Mouse (Mus musculus): Measurements from ENCODE around the gene Prrt1.

Gene Prrt1

DNA sequence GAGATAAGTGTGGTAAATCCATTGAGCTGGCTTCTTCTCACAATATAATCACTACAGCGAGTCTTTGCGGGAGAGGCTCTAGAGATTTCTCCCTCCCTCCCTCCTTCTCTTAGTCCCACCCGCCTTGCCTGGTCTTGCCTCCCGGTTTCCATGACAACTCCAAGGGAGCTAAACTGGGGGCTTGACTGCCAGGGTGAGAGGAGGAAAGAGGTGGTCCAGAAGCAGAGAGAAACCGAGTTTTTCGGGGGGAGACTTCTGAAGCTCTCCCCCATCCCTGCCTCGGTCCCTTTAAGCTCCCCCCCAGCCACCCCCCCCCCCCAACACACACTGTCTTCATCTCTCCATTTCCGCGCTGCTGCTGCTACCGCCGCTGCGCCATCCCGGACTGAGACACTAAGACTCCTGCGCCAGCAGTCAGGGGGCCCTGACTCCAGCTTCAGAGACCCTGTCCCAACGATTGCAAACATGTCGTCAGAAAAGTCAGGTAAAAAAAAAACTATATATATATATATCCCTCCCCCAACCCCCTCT, at the start of gene Prrt1:
Gene Prrt1 (plus strand): TSS at position 313 of the 531 bp plus-strand sequence.
- peak; percentile 72 for DNase-seq

DNA sequence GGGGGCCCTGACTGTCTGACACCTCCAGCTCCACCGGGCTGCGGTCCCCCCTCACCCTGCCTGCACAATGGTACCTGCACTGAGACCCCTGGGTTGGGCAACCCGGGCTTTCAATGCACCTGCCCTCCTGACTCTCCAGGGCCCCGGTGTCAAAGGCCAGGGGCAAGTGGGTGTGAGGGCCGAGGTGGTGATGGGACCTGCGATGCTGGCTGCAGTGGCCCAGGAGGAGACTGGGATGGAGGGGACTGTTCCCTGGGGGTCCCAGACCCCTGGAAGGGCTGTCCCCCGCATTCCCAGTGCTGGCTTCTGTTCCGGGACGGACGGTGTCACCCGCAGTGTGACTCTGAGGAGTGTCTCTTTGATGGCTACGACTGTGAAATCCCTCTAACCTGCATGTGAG, 46.8 kb upstream of the Prrt1 start:
- no peak for DNase-seq

DNA sequence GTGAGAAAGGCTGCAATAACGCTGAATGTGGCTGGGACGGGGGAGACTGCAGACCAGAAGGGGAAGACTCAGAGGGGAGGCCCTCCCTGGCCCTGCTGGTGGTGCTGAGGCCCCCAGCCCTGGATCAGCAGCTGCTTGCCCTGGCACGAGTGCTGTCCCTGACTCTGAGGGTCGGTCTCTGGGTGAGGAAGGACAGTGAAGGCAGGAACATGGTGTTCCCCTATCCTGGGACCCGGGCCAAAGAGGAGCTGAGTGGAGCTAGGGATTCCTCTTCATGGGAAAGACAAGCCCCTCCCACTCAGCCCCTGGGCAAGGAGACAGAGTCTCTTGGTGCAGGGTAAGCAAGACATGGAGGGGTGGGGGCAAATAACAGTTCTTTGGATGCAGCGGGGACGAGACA, 45.9 kb upstream of the Prrt1 start:
- no peak for DNase-seq

DNA sequence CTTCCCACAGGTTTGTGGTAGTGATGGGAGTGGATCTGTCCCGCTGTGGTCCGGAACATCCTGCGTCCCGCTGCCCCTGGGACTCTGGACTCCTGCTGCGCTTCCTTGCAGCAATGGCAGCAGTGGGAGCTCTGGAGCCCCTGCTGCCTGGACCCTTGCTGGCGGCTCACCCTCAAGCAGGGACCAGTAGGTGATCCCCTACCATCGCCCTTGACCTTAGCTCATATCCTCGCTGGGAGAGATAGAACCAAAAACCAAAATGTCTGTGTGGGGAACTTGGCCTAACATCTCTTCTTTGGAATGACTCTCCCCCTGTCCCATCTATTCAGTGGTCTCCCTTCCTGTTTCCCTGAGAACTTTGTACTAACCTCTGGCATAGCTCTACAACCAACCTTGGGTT, 45.5 kb upstream of the Prrt1 start:
- no peak for DNase-seq

DNA sequence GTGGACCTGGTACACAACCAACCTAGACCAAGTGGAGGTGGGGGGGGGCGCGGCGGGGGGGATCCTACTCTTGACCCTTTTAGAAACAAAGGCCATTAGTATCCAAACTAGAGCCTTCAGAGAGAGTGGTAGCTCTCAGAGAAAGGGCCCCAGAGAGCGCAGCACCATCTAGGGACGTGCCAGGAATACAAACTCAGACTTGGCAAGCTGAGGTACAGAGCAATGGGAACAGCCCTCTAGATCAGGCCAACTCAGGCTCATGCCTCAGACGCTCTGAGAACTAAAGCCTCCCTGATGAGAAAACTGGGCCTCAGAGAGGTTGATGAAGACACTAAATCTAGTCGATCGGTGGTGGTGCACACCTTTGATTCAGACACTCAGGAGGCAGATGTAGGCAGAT, 44.2 kb upstream of the Prrt1 start:
- DNase-seq = no peak

DNA sequence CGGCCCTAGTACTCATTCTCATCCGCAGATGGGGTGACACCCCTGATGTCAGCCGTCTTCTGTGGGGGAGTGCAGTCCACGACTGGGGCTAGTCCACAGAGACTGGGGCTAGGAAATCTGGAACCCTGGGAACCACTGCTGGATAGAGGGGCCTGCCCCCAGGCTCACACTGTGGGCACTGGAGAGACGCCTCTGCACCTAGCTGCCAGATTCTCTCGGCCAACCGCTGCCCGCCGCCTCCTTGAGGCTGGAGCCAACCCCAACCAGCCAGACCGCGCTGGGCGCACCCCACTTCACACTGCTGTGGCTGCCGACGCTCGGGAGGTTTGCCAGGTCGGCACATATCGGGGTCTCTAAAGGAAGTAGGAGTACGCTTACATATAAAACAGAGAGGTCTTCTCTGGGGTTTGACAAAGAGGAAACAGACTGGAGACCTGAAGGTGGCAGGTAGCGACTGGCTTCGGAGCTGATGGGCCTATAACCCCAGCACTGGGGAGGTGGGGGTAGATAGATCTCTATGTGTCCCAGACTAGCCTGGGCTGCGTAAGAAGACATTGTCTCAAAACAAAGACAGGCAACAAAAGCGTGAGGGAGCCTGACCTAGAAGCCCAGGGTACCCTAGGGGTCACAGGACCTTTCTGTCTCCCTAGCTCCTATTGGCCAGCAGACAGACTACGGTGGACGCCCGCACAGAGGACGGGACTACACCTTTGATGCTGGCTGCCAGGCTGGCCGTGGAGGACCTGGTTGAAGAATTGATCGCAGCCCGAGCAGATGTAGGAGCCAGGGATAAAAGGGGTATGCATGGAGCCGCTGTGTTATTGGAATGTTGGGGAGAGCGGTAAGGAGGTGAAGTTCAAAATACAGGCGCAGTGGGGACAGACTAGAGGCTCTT, 43.2 kb upstream of the Prrt1 start:
- DNase-seq = no peak

DNA sequence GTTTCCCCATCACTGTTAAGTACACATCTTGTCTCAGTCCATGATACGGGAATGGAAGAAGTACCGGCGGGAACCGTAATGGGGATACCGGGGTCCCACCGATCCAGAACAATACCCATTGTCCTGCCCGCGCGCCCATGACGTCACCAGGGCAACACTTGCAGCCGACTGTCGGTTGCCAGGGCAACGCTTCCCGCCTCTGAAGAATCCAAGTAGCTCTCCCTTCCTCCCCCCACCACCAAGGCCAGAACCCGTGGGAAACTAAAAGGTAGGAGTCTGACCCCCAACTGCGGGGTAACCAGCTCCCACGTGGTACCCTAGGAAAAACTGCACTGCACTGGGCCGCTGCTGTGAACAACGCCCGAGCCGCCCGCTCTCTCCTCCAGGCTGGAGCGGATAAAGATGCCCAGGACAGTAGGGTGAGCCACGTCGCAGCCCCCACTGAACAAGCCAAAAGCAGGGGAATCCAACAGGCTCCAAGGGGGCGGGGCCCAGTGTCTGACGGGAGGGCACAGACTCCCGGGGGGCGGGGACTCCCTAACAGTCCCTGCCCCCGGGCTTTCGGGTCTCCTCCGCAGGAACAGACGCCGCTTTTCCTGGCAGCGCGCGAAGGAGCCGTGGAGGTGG, 42.4 kb upstream of the Prrt1 start:
- peak; percentile 95 for DNase-seq

DNA sequence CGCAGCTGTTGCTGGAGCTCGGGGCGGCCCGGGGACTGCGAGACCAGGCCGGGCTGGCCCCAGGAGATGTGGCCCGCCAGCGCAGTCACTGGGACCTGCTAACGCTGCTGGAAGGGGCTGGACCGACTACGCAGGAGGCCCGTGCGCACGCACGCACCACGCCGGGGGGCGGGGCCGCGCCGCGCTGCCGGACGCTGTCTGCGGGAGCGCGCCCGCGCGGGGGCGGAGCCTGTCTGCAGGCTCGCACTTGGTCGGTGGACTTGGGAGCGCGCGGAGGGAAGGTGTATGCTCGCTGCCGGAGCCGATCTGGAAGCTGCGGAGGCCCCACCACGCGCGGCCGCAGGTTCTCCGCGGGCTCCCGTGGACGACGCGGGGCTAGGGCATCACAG, 41.9 kb upstream of the Prrt1 start:
- DNase-seq = peak; percentile 99

DNA sequence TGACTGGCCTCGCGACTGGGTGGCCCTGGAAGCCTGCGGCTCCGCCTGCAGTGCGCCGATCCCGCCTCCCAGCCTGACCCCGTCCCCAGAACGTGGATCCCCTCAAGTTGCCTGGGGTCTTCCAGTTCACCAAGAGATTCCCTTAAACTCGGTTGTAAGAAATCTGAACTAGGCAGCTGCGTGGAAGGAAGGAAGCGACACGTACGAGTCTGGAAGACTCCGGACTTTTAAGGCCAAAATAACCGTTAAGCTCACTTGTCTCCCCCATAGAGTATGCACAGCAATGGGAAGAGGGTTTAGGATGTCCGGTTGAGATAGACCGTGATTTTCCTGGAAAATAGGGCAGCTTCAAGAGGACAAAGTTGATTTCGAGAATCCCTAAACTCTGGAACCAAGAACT, 41.5 kb upstream of the Prrt1 start:
- no peak for DNase-seq

DNA sequence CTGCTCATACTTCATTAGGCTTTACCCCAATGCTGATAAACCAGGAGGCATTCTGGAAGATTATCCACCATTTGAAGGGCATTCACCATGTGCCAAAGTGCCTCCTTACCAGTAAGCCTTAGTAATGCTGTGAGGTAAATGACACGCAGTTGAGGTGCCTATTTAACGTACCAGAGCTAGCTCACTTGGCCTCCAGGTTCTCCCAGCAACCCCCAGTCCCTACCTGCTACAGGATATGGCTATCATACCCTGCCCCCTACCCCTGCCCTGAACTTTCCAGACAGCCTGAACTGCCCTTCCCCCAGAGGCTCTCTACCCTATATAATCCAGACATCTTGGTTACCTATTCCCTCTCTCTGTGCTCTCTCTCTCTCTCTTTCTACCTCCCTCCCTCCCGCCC, 40.6 kb upstream of the Prrt1 start:
- DNase-seq = no peak

DNA sequence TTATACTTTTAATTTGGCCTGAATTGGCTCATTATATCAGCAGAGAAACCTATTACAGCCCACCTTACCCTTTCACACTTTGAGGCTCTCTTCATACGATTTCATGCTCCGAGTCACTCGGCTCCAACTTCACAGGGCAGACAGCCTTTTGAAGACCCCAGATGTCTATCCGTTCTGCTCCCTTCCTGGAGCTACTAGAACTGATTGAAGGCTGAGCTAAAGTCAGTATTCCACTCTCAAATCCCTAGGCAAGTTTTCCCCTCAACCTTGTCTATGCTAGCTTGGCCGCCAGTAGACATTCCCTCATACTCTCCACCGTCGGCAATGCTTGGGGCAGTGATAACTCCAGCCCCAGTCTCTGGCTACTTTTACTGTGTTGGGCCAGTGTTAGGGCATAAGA, 40.1 kb upstream of the Prrt1 start:
- DNase-seq = no peak

DNA sequence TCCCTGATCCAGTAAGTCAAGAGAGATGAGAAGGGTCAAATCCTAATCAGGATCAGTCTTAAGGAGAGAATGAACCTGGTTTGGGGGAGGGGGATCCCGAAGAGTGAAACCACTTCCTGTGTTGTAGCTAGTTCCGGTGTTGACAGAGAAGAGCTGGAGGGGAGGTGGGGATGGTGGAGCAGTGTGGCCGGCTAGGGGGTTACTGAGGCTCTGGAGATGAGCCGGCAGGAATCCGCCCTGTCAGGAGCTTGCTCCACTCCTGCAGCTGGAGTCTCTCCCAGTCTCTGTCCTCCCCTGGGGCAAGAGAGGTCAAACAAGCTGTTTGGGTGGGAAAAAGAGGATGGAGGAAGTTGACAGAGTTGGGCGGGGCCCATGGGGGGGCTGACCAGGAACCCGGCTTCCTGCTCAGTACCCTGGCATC, 39.6 kb upstream of the Prrt1 start, which contains the start of gene Gpsm3:
Gene Gpsm3 (plus strand): TSS at position 126 of the 421 bp plus-strand sequence.
- DNase-seq = peak; percentile 78

DNA sequence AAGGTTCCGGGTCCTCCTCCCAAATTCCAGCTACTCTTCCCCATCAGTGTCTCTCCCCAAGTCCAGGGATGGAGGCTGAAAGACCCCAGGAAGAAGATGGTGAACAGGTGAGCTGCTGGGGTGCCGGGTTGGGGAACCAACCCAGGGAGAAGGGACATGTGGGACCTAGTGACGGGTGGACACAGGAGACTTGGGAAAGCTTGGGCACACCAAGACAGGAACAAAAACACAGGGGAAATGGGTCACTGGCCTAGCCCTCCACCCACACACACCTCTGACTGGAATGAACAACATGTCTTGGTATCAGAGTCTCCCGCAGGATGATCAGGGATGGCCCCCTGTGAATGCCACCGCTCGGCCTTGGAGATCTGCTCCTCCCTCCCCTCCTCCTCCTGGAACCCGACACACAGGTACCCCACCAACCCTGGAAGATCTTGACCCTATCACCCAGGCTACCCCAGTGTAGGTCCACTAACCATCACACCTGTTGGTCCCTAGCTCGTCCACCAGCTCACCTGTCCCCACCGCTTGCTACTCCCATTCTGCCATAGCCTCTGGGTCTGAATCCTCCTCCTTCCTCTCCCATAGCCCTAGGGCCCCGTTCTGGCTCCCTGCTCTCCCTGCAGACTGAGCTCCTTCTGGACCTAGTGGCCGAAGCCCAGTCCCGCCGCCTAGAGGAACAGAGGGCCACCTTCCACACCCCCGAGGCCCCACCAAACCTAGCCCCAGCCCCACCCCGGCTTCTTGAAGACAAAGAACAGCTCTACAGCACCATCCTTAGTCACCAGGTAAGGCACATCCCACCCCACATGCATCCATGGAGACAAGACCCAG, 39.0 kb upstream of the Prrt1 start:
- peak; percentile 63 for DNase-seq

DNA sequence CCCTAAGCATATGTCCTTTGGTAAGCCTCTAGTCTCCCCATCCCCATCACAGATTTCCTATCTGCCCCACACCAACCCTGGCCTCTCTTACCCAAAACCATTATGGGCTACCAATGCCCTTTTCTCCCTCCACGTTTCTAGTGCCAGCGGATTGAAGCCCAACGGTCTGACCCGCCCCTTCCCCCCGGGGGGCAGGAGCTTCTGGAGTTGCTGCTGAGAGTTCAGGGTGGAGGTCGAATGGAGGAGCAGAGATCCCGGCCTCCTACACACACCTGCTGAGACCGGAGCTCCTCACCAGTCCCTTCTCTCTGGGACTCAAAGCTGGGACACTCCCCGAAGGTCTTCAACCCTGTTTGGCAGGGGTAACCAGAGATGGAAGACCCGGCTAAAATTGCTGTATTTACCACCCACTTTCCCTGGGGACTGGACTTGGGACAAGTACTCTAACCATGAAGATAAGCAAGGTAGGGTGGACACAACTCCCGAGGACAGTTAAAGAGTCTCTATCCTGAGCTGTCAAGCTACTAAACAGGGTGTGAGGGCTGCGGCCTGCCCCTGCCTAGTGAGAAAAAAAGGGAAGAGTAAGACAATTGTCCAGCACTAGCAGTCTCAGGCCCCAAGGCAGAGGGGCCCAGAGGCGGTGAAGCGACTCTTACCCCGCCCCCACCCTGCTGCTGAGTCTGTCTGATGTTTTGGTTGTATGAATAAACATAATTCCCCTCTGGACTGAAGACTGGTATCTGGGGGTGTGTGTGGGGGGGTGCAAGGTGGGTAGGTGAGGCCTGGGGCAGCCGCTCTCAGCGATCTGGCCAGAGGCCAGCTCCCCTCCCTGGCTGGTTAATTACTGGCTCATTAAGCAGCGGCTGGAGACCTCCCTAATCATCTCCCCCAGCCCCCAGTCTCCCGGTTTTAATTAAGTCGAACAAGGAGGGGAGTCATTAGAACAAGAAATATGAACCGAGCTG, 38.0 kb upstream of the Prrt1 start, which contains the start of gene Pbx2:
Gene Pbx2 (plus strand): TSS at position 238 of the 965 bp plus-strand sequence.
- DNase-seq = peak; percentile 64

DNA sequence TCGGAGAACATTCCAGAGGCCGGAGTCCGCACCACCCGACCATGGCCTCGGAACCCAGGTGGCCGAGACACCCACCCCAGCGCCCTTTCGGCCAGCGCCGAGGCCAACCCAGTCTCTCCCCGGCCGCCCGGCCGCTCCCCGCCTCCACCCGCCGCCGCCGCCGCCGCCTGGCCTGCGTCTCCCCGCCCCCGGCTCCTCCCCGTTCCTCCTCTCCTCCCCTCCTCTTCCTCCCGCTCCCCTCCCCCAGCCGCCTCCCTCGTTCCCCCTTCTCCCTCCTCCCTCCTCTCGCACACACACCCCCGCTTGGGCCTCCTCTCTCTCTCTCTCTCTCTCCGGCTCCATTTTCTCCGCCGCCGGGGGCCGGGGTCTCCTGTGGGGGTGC, 37.3 kb upstream of the Prrt1 start:
- peak; percentile 98 for DNase-seq

DNA sequence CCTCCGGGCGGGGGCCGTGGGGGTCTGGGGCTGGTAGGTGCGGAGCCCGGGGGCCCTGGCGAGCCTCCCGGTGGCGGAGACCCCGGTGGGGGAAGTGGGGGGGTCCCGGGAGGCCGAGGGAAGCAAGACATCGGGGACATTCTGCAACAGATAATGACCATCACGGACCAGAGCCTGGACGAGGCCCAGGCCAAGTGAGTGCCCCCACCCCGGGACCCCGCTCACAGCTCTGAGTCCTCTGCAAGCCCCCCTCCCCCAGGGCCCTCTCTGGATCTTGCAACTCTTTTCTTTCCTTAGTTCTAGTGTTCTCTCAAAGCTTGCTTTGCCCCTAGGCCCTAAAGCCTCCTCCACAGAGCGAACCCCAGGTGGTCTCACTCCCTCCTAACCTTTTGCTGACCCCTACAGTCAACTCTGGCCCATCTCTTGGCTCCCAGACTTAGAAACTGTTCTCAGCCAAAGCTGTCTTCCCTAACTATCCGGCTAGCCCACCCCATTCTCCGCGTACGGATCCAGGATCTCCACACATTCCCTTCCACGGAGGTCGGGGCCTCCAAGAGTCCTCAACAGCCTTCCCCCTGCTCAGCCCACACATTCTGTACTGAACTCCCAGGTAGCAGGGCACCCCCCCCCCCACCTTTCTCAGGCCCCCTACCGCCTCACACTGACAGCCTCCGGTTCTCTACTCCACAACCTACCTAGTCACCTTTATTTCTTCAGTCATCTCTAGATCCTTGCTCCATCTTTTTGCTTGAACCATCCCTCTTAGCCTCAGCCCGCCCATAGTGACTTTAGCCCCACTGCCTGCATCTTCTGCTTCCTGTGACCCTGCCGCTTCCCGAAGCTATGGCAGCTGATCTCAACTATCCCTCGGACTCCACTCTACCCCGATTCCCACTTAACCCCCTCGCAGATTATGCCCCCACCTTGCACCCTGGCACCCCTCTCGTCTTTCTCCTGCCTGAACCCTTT, 36.5 kb upstream of the Prrt1 start:
- DNase-seq = no peak

DNA sequence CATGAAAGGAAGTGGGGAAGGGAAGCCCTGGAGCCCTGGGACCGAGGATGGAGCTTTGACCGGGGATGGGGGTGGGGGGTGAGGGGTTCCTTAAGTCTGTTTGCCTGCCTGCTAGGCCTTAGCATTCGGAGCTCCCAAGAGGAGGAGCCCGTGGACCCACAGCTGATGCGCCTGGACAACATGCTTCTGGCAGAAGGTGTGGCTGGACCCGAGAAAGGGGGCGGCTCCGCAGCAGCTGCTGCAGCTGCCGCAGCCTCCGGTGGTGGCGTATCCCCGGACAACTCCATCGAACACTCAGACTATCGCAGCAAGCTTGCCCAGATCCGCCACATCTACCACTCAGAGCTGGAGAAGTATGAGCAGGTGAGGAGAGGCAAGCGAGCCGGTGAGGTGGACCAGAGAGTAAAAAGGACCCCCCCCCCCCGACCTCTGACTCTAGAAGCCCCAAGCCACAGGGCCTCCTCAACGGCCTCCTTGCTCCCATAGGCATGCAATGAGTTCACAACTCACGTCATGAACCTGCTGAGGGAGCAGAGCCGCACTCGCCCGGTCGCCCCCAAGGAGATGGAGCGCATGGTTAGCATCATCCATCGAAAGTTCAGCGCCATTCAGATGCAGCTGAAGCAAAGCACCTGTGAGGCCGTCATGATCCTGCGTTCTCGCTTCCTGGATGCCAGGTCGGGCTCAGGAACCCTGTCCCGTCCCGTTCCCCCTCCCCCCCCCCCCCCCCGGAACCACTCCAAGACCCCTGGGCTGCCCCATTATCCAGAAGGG, 35.4 kb upstream of the Prrt1 start:
- no peak for DNase-seq

DNA sequence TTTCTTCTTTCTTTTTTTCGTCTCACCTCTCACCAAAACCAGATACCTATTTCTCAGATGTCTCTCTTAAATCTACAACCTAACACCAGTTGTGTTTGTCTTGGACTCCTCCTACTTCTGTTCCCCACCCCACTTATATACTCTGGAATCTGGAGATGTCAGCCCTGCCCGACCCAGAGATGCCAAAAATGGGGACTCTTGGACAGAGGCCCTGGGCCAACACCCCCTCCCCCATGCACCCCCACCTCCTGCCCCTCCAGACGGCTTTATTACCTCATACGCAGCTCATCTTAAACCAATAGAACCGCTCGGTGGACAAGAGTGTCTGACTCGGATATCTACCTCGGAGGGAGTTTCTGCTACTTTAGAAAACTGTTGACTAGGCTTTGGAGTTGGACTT, 33.2 kb upstream of the Prrt1 start:
- DNase-seq = no peak

DNA sequence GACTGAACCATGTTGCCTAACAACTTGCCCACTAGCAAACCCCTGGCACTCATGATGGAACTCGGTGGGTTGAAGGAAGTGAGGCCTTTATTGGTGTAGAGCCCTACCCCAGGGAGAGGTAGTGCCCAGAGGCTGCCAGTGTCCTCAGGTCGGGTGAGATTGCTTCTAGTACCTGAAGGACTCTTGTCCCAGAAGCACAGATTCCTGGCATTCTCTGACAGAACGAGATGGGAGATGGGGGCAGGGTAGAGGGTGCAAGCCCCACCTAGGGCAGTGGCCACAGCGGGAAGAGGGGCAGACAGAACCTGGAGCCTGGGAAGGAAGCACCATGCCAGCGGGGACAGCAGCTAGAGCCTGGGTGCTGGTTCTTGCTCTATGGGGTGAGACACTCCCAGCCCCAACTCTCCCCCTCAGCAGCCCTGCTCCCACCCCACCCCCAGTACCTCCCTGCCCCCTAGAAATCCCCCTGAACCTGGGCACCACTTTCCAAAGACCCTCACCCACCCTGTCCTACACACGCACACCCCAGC, 31.7 kb upstream of the Prrt1 start, which contains the start of gene Ager:
Gene Ager (plus strand): TSS at position 297 of the 530 bp plus-strand sequence.
- peak; percentile 19 for DNase-seq

Data from thymus, postnatal 4 days (tissue).